Mouse (Mus musculus) limb, embryonic 11.5 days (tissue): ENCODE results near the gene Ccnf. TPM values are rescaled to one million over a fixed set of nuclear protein-coding genes. Genes with fewer than 3 reads are reported as not detected.
A peak's percentile ranks its signal among the peaks of the same experiment; 100 is the strongest.

Experiments
- ATAC-seq: fragments of 200-750 bp; cut with Nextera tagmentation; 2 replicates; pipeline ENCODE4 v1.8.0; 2017; ENCODE audit warnings: low read depth; ENCODE audit not compliant: insufficient number of reproducible peaks, low FRiP score, low TSS enrichment
- DNase-seq: peaks from one replicate; pipeline ENCODE4 v3.0.0-alpha.2; 2015; ENCODE audit warnings: low spot score
- H3K27ac ChIP-seq: fragments of 300-500 bp; sonication (generic); replicated peaks from 2 replicates; pipeline ENCODE4 v1.5.1; 2014; ENCODE audit warnings: low read depth, mild to moderate bottlenecking, low read length
- H3K27me3 ChIP-seq: fragments of 300-500 bp; sonication (generic); 2 replicates; pipeline ENCODE4 v1.6.1; 2014; ENCODE audit warnings: mild to moderate bottlenecking, low read length, mixed read lengths; ENCODE audit not compliant: control insufficient read depth, insufficient read depth
- H3K36me3 ChIP-seq: fragments of 300-500 bp; sonication (generic); 2 replicates; pipeline ENCODE4 v1.6.1; 2014; ENCODE audit warnings: mild to moderate bottlenecking, low read length, moderate library complexity, mixed read lengths; ENCODE audit not compliant: control insufficient read depth, insufficient read depth
- H3K4me1 ChIP-seq: fragments of 300-500 bp; sonication (generic); 2 replicates; pipeline ENCODE4 v1.6.1; 2014; ENCODE audit warnings: low read length, mixed read lengths; ENCODE audit not compliant: control insufficient read depth, insufficient read depth
- H3K4me2 ChIP-seq: fragments of 300-500 bp; sonication (generic); 2 replicates; pipeline ENCODE4 v1.6.1; 2014; ENCODE audit warnings: low read depth, mild to moderate bottlenecking, moderate library complexity; ENCODE audit not compliant: severe bottlenecking
- H3K4me3 ChIP-seq: fragments of 300-500 bp; sonication (generic); 2 replicates; pipeline ENCODE4 v1.5.1; 2014; ENCODE audit warnings: low read depth, low read length
- H3K9ac ChIP-seq: fragments of 300-500 bp; sonication (generic); 2 replicates; pipeline ENCODE4 v1.6.1; 2014; ENCODE audit warnings: mild to moderate bottlenecking, low read length
- H3K9me3 ChIP-seq: fragments of 300-500 bp; sonication (generic); 2 replicates; pipeline ENCODE4 v1.6.1; 2016; ENCODE audit warnings: low read length; ENCODE audit not compliant: control insufficient read depth
- WGBS: fragments of 180-500 bp; shearing (Covaris S2); extraction: QIAGEN DNeasy Blood & Tissue Kit; methylation state at CpG from one replicate; pipeline ENCODE4 v1.1.7; 2014; 5-methylcytosine and 5-hydroxymethylcytosine counted together
- polyA plus RNA-seq: library from polyadenylated mRNA; unstranded; fragments of >200 nt; fragmentation: Nextera tagmentation; extraction: Ambion mirVana; gene quantifications from 2 replicates; pipeline ENCODE4 v1.2.1, GENCODE M21; 2014

The Ccnf gene
- polyA plus RNA-seq, 1 experiment from 2014 or later: 108 TPM

DNA sequence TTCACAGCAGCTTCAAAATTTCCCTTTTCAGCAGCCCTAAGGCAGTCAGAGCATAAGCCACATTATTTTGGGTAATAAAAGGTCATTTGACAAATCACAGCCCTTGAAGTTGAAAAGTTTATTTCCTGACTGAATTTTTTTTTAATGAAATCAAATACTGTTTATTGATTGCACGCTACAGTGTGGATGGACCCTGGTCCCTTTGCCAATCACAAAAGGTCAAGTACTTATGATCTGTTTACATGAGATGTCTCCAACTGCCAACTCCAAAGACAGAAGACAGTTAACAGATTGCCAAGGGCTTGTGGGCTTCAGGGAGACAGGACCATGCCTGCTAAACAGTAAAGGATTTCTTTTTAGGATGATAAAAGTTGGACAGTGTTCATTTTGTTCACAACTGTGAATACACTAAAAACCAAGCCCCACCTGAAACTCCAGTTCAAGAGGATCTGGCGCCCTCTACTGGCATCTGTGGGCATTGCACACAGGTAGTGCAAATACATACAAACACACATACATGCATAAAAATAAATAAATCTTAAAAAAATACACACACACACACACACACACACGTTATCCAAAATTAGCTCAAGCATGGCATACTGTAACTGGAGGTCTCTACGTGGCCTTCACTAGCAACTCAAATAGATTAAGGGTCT is 7.8 kb downstream of the Ccnf start:
- no peak overlapping the region for H3K27ac ChIP-seq
- peaks cover 4% of the 10 kb centered on the region; the same call in 1 of the 2 replicates for H3K9me3 ChIP-seq
- ATAC-seq (no peak), DNase-seq (peak; percentile 73)
- 87% methylated on average over 4 of the region's 4 CpGs for WGBS
- H3K4me1 ChIP-seq: no peaks in the 10 kb centered on the region
- no peak overlapping the region for H3K4me3 ChIP-seq
- no peaks in the 10 kb centered on the region for H3K27me3 ChIP-seq
- no peak overlapping the region for H3K4me2 ChIP-seq
- H3K9ac ChIP-seq: no peak overlapping the region
- peaks cover 60% of the 10 kb centered on the region for H3K36me3 ChIP-seq

- H3K9me3 ChIP-seq: no peaks in the 10 kb centered on the region
- H3K4me3 ChIP-seq: no peak overlapping the region
- no peaks in the 10 kb centered on the region for H3K27me3 ChIP-seq
- no peak overlapping the region for H3K9ac ChIP-seq
- 92% methylated on average over 7 of the region's 7 CpGs for WGBS
- DNase-seq (no peak), ATAC-seq (no peak)
- no peak overlapping the region for H3K4me2 ChIP-seq
- no peaks in the 10 kb centered on the region for H3K4me1 ChIP-seq
- peaks cover 62% of the 10 kb centered on the region for H3K36me3 ChIP-seq
- H3K27ac ChIP-seq: no peak overlapping the region
These were observed 14.4 kb downstream of the Ccnf start for GRCm38 (mm10) chr17:24236921-24237320.

DNA sequence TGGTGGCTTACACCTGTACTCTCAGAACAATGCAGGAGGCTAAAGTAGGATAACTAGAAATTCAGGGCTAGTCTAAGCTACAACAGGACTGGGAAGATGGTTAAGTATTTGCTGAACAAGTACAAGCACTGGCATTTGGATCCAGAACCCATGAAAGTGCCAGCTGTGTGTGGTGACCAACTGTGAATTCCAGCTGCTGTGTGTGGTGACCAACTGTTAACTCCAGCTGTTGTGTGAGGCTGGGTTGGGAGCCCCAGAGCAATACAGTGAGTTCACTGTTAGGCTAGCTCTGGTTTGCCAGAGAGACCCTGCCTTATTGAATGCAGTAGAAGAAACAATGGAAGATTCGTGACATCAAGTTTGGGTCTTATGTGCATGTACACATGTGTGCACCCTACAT is 14.8 kb downstream of the Ccnf start:
- WGBS: 100% methylated on average over 1 of the region's 1 CpGs
- no peak for DNase-seq
- no peak overlapping the region for H3K9ac ChIP-seq
- H3K27me3 ChIP-seq: no peaks in the 10 kb centered on the region
- ATAC-seq: no peak
- H3K36me3 ChIP-seq: peaks cover 62% of the 10 kb centered on the region
- no peak overlapping the region for H3K4me3 ChIP-seq
- no peaks in the 10 kb centered on the region for H3K9me3 ChIP-seq
- no peak overlapping the region for H3K27ac ChIP-seq
- no peak overlapping the region for H3K4me2 ChIP-seq
- no peaks in the 10 kb centered on the region for H3K4me1 ChIP-seq

GRCm38 (mm10) chr17:24227941-24228340 is 23.3 kb downstream of the Ccnf start:
- no peak overlapping the region for H3K9ac ChIP-seq
- no peak overlapping the region for H3K4me3 ChIP-seq
- no peaks in the 10 kb centered on the region for H3K27me3 ChIP-seq
- no peak overlapping the region for H3K27ac ChIP-seq
- no peak for ATAC-seq
- H3K4me2 ChIP-seq: no peak overlapping the region
- H3K4me1 ChIP-seq: no peaks in the 10 kb centered on the region
- H3K36me3 ChIP-seq: peaks cover 58% of the 10 kb centered on the region
- H3K9me3 ChIP-seq: no peaks in the 10 kb centered on the region
- DNase-seq: no peak
- WGBS: 83% methylated on average over 7 of the region's 7 CpGs

DNA sequence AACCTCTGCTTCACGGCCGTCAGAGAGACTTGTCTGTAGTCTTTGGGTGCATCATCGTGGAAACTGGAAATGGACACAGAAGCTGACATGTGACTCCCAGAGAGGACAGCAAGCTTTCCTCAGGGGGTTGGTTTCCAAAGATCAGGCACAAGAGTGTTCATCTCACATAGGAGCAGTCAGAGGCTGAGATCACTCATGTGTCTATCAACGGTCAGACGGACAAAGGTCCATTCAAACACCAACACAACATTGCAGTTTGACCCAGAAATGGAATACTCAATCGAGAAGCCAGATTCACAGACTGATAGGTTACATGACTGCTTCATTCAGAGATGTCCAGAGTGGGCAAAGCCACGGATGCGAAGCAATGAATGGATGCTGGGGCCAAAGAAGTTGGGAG is 24.6 kb downstream of the Ccnf start:
- WGBS: 94% methylated on average over 8 of the region's 8 CpGs
- no peaks in the 10 kb centered on the region for H3K4me1 ChIP-seq

GRCm38 (mm10) chr17:24225851-24226250 is 25.4 kb downstream of the Ccnf start:
- peaks cover 49% of the 10 kb centered on the region for H3K36me3 ChIP-seq
- DNase-seq (no peak), ATAC-seq (no peak)
- no peak overlapping the region for H3K9ac ChIP-seq
- no peaks in the 10 kb centered on the region for H3K9me3 ChIP-seq
- H3K4me3 ChIP-seq: no peak overlapping the region
- no peaks in the 10 kb centered on the region; the same call in 1 of the 2 replicates for H3K4me1 ChIP-seq
- H3K27me3 ChIP-seq: no peaks in the 10 kb centered on the region
- no peak overlapping the region for H3K27ac ChIP-seq
- no peak overlapping the region for H3K4me2 ChIP-seq
- WGBS: 97% methylated on average over 5 of the region's 5 CpGs

More for the DNA sequence above, 24.6 kb downstream of the Ccnf start:
- H3K9me3 ChIP-seq: no peaks in the 10 kb centered on the region
- DNase-seq (no peak), ATAC-seq (no peak)
- H3K4me2 ChIP-seq: no peak overlapping the region
- no peak overlapping the region for H3K9ac ChIP-seq
- H3K27me3 ChIP-seq: no peaks in the 10 kb centered on the region
- H3K36me3 ChIP-seq: peaks cover 55% of the 10 kb centered on the region
- no peak overlapping the region for H3K27ac ChIP-seq
- no peak overlapping the region for H3K4me3 ChIP-seq

DNA sequence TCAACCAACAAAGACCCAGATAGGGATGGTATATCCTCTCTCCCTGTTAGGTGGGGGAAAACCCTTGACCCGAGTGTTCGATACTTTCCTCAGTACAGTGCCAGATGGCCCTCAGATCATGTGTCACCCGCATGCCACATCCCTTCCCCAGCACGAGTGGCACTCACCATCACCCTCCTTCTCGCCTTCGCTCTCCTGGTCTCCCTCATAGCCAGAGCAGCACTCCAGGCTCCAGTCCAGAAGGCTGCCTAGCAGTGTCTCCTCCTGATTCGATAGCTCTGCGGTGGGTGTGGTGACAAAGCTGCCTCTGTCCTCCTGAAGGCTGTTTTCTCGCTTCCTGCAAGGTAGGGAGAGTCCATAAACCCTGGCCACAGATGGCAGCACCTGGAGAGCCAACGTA is 26.5 kb downstream of the Ccnf start:
- Histone ChIP-seq H3K4me2 (no peak overlapping the region), H3K9ac (no peak overlapping the region), H3K27ac (no peak overlapping the region), H3K4me3 (no peak overlapping the region), H3K27me3 (no peaks in the 10 kb centered on the region), H3K36me3 (peaks cover 41% of the 10 kb centered on the region), H3K9me3 (no peaks in the 10 kb centered on the region), H3K4me1 (peaks cover 3% of the 10 kb centered on the region)
- no peak for ATAC-seq
- DNase-seq: no peak
- 86% methylated on average over 10 of the region's 10 CpGs for WGBS

GRCm38 (mm10) chr17:24223513-24223912 is 27.8 kb downstream of the Ccnf start:
- Histone ChIP-seq H3K4me3 (no peak overlapping the region), H3K9ac (no peak overlapping the region), H3K4me1 (peaks cover 8% of the 10 kb centered on the region), H3K27me3 (no peaks in the 10 kb centered on the region), H3K27ac (no peak overlapping the region), H3K36me3 (peaks cover 42% of the 10 kb centered on the region), H3K9me3 (no peaks in the 10 kb centered on the region), H3K4me2 (no peak overlapping the region)
- no peak for DNase-seq
- no peak for ATAC-seq
- 92% methylated on average over 5 of the region's 5 CpGs for WGBS

DNA sequence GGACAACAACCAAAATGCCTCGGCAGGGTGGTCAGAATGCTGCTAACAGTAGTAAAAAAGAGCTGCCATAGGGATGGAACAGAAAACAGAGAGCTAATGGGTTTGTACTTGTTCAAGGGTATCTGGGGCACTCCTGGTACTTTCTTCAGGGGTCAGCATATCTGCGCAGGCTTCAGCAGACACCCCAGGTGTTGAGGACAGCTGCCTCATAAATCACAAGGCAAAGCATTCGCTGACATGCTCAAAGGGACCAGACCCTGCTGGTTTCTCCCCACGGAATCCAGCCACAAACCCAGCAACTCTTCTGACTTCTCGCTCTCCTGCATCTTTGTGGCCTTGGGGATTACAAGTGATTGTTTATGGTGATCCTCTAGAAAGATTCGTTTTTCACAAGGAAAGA is 28.6 kb downstream of the Ccnf start:
- H3K4me3 ChIP-seq: no peak overlapping the region
- 70% methylated on average over 6 of the region's 6 CpGs for WGBS
- no peak for DNase-seq
- no peak overlapping the region for H3K9ac ChIP-seq
- peaks cover 8% of the 10 kb centered on the region for H3K4me1 ChIP-seq
- H3K27me3 ChIP-seq: no peaks in the 10 kb centered on the region
- H3K36me3 ChIP-seq: peaks cover 34% of the 10 kb centered on the region
- H3K27ac ChIP-seq: no peak overlapping the region
- H3K9me3 ChIP-seq: no peaks in the 10 kb centered on the region
- no peak overlapping the region for H3K4me2 ChIP-seq
- ATAC-seq: no peak
